Mouse (Mus musculus) erythroid progenitor cell, adult 5-6 weeks (primary cell): ENCODE measurements around the gene Dnajc5. TPM values are rescaled to one million over a fixed set of nuclear protein-coding genes. Genes with fewer than 3 reads are reported as not detected.

ENCODE experiments used
- ATAC-seq: replicated peaks from 2 replicates; pipeline ENCODE4 v1.8.0; 2016; ENCODE audit warnings: moderate number of reproducible peaks, mild to moderate bottlenecking, moderate TSS enrichment, inconsistent platforms; ENCODE audit not compliant: poor library complexity, low FRiP score, severe bottlenecking
- total RNA-seq, 2 experiments: library from RNA; stranded (forward) in 1 of 2; stranded (reverse) in 1 of 2; fragments of 150-400 nt in 1 of 2; fragments of 186-747, 209-891 nt in 1 of 2; gene quantifications; 2 replicates each; pipeline versions ENCODE4 v1.2.3 to v1.2.4; 2015 to 2017; ENCODE audit warnings: low replicate concordance in 2 of 2

Dnajc5 gene
- total RNA-seq, 2 experiments from 2014 or later, result 23.3 to 25.2 TPM

GRCm38 (mm10) chr2:181600828-181601750, 80.8 kb downstream of the Dnajc5 start:
- ATAC-seq, result peak; percentile 99

- no peak for ATAC-seq
These were observed 81.5 kb downstream of the Dnajc5 start for GRCm38 (mm10) chr2:181601751-181602145.

GRCm38 (mm10) chr2:181602367-181602766, 82.1 kb downstream of the Dnajc5 start:
- ATAC-seq, result no peak

Other genes starting within 250 kb of the Dnajc5 start
- 33.1 and 57.3 TPM in 2 replicates for gene Gmeb2, start 232.4 kb upstream of the Dnajc5 start, total RNA-seq (2015; ENCODE audit: low replicate concordance)
- 29.0 and 55.1 TPM in 2 replicates for gene Gmeb2, start 232.4 kb upstream of the Dnajc5 start, total RNA-seq (2017; ENCODE audit: low replicate concordance)
- not detected in 2 replicates for gene Stmn3, start 206.0 kb upstream of the Dnajc5 start, total RNA-seq (2015; ENCODE audit: low replicate concordance)
- not detected in 2 replicates for gene Stmn3, start 206.0 kb upstream of the Dnajc5 start, total RNA-seq (2017; ENCODE audit: low replicate concordance)
- 63.3 and 80.4 TPM in 2 replicates for gene Rtel1, start 200.7 kb upstream of the Dnajc5 start, total RNA-seq (2015; ENCODE audit: low replicate concordance)
- 52.0 and 60.7 TPM in 2 replicates for gene Rtel1, start 200.7 kb upstream of the Dnajc5 start, total RNA-seq (2017; ENCODE audit: low replicate concordance)
- gene Zgpat, start 155.6 kb upstream of the Dnajc5 start, total RNA-seq (2015; ENCODE audit: low replicate concordance), result 2.9 and 10.1 TPM in 2 replicates
- 11.2 and 15.4 TPM in 2 replicates for gene Zgpat, start 155.6 kb upstream of the Dnajc5 start, total RNA-seq (2017; ENCODE audit: low replicate concordance)
- 5.4 and 14.3 TPM in 2 replicates for gene Arfrp1, start 155.1 kb upstream of the Dnajc5 start, total RNA-seq (2015; ENCODE audit: low replicate concordance)
- 9.0 and 10.8 TPM in 2 replicates for gene Arfrp1, start 155.1 kb upstream of the Dnajc5 start, total RNA-seq (2017; ENCODE audit: low replicate concordance)
- gene Lime1, start 140.4 kb upstream of the Dnajc5 start, total RNA-seq (2015; ENCODE audit: low replicate concordance), result 4.6 and 37.5 TPM in 2 replicates
- 11.7 and 13.2 TPM in 2 replicates for gene Lime1, start 140.4 kb upstream of the Dnajc5 start, total RNA-seq (2017; ENCODE audit: low replicate concordance)
- gene Zbtb46, start 61.1 kb upstream of the Dnajc5 start, total RNA-seq (2015; ENCODE audit: low replicate concordance), result 12.2 and 12.3 TPM in 2 replicates
- gene Zbtb46, start 61.1 kb upstream of the Dnajc5 start, total RNA-seq (2017; ENCODE audit: low replicate concordance), result 7.5 and 15.5 TPM in 2 replicates
- gene Abhd16b, start 27.3 kb upstream of the Dnajc5 start, total RNA-seq (2015; ENCODE audit: low replicate concordance), result not detected in 2 replicates
- gene Abhd16b, start 27.3 kb upstream of the Dnajc5 start, total RNA-seq (2017; ENCODE audit: low replicate concordance), result not detected in 2 replicates
- 19.8 and 23.5 TPM in 2 replicates for gene Tpd52l2, start 23.3 kb upstream of the Dnajc5 start, total RNA-seq (2015; ENCODE audit: low replicate concordance)
- gene Tpd52l2, start 23.3 kb upstream of the Dnajc5 start, total RNA-seq (2017; ENCODE audit: low replicate concordance), result 45.3 and 90.6 TPM in 2 replicates
- gene Uckl1, start 64.4 kb downstream of the Dnajc5 start, total RNA-seq (2015; ENCODE audit: low replicate concordance), result 26.4 and 37.1 TPM in 2 replicates
- gene Uckl1, start 64.4 kb downstream of the Dnajc5 start, total RNA-seq (2017; ENCODE audit: low replicate concordance), result 15.2 and 30.2 TPM in 2 replicates
- 11.7 and 13.0 TPM in 2 replicates for gene Prpf6, start 71.4 kb downstream of the Dnajc5 start, total RNA-seq (2015; ENCODE audit: low replicate concordance)
- 28.1 and 33.1 TPM in 2 replicates for gene Prpf6, start 71.4 kb downstream of the Dnajc5 start, total RNA-seq (2017; ENCODE audit: low replicate concordance)
- 2.5 and 14.8 TPM in 2 replicates for gene Zfp512b, start 72.3 kb downstream of the Dnajc5 start, total RNA-seq (2015; ENCODE audit: low replicate concordance)
- 0.39 and 4.2 TPM in 2 replicates for gene Zfp512b, start 72.3 kb downstream of the Dnajc5 start, total RNA-seq (2017; ENCODE audit: low replicate concordance)
- 4.0 TPM in 1 of 2 replicates, not detected in the other for gene Samd10, start 78.7 kb downstream of the Dnajc5 start, total RNA-seq (2015; ENCODE audit: low replicate concordance)
- 0.08 and 0.77 TPM in 2 replicates for gene Samd10, start 78.7 kb downstream of the Dnajc5 start, total RNA-seq (2017; ENCODE audit: low replicate concordance)
- gene Gm29797, start 136.5 kb downstream of the Dnajc5 start, total RNA-seq (2015; ENCODE audit: low replicate concordance), result not detected in 2 replicates
- not detected in 2 replicates for gene Gm29797, start 136.5 kb downstream of the Dnajc5 start, total RNA-seq (2017; ENCODE audit: low replicate concordance)
- gene Sox18, start 151.2 kb downstream of the Dnajc5 start, total RNA-seq (2015; ENCODE audit: low replicate concordance), result not detected in 2 replicates
- not detected in 2 replicates for gene Sox18, start 151.2 kb downstream of the Dnajc5 start, total RNA-seq (2017; ENCODE audit: low replicate concordance)
- 2.2 TPM in 1 of 2 replicates, not detected in the other for gene Tcea2, start 159.8 kb downstream of the Dnajc5 start, total RNA-seq (2015; ENCODE audit: low replicate concordance)
- 1.9 TPM in 1 of 2 replicates, not detected in the other for gene Tcea2, start 159.8 kb downstream of the Dnajc5 start, total RNA-seq (2017; ENCODE audit: low replicate concordance)
- gene Rgs19, start 173.5 kb downstream of the Dnajc5 start, total RNA-seq (2015; ENCODE audit: low replicate concordance), result 84.0 and 98.9 TPM in 2 replicates
- 17.1 and 33.1 TPM in 2 replicates for gene Rgs19, start 173.5 kb downstream of the Dnajc5 start, total RNA-seq (2017; ENCODE audit: low replicate concordance)
- gene Lkaaear1, start 178.0 kb downstream of the Dnajc5 start, total RNA-seq (2015; ENCODE audit: low replicate concordance), result not detected in 2 replicates
- not detected in 2 replicates for gene Lkaaear1, start 178.0 kb downstream of the Dnajc5 start, total RNA-seq (2017; ENCODE audit: low replicate concordance)
- gene Oprl1, start 194.5 kb downstream of the Dnajc5 start, total RNA-seq (2015; ENCODE audit: low replicate concordance), result not detected in 2 replicates
- gene Oprl1, start 194.5 kb downstream of the Dnajc5 start, total RNA-seq (2017; ENCODE audit: low replicate concordance), result not detected in 2 replicates
- gene Myt1, start 242.8 kb downstream of the Dnajc5 start, total RNA-seq (2015; ENCODE audit: low replicate concordance), result not detected in 2 replicates
- gene Myt1, start 242.8 kb downstream of the Dnajc5 start, total RNA-seq (2017; ENCODE audit: low replicate concordance), result not detected in 2 replicates